Mouse (Mus musculus) midbrain, embryonic 12.5 days (tissue): ENCODE measurements at regions not wholly inside any gene's neighbourhood (a gene's known extent, or its start where the extent isn't known, plus 50 kb on each side); places are given as distances from the start of the nearest gene placed in this dataset.

Experiments used
- ATAC-seq: fragments of 200-750 bp; cut with Nextera tagmentation; 2 replicates; pipeline ENCODE4 v1.8.0; 2017; ENCODE audit warnings: low read depth, moderate TSS enrichment, moderate library complexity; ENCODE audit not compliant: low FRiP score
- H3K27ac ChIP-seq: fragments of 300-500 bp; sonication (generic); replicated peaks from 2 replicates; pipeline ENCODE4 v1.5.1; 2016; ENCODE audit warnings: mild to moderate bottlenecking
- H3K27me3 ChIP-seq: fragments of 300-500 bp; sonication (generic); 2 replicates; pipeline ENCODE4 v1.6.1; 2016; ENCODE audit warnings: mild to moderate bottlenecking
- H3K36me3 ChIP-seq: fragments of 300-500 bp; sonication (generic); 2 replicates; pipeline ENCODE4 v1.6.1; 2016
- H3K4me1 ChIP-seq: fragments of 300-500 bp; sonication (generic); 2 replicates; pipeline ENCODE4 v1.6.1; 2016
- H3K4me2 ChIP-seq: fragments of 300-500 bp; sonication (generic); replicated peaks from 2 replicates; pipeline ENCODE4 v1.6.1; 2016; ENCODE audit warnings: mild to moderate bottlenecking, moderate library complexity
- H3K4me3 ChIP-seq: fragments of 300-500 bp; sonication (generic); 2 replicates; pipeline ENCODE4 v1.5.1; 2016; ENCODE audit warnings: mild to moderate bottlenecking
- H3K9ac ChIP-seq: fragments of 300-500 bp; sonication (generic); replicated peaks from 2 replicates; pipeline ENCODE4 v1.6.1; 2016; ENCODE audit warnings: mild to moderate bottlenecking, moderate library complexity
- H3K9me3 ChIP-seq: fragments of 300-500 bp; sonication (generic); 2 replicates; pipeline ENCODE4 v1.6.1; 2016; ENCODE audit warnings: mild to moderate bottlenecking
- WGBS: fragments of 180-500 bp; shearing (Covaris S2); methylation state at CpG from one replicate; pipeline ENCODE4 v1.1.7; 2016; 5-methylcytosine and 5-hydroxymethylcytosine counted together

- Histone ChIP-seq H3K27ac (no peak overlapping the region), H3K9me3 (no peaks in the 10 kb centered on the region), H3K9ac (no peak overlapping the region), H3K36me3 (no peaks in the 10 kb centered on the region), H3K4me1 (no peaks in the 10 kb centered on the region), H3K4me3 (no peak overlapping the region), H3K27me3 (no peaks in the 10 kb centered on the region), H3K4me2 (no peak overlapping the region)
- no peak for ATAC-seq
- 86% methylated on average over 5 of the region's 5 CpGs for WGBS
Observed at GRCm38 (mm10) chr4:73542331-73542730, 65.3 kb upstream of the Gm11238 start.

- Histone ChIP-seq H3K27me3 (no peaks in the 10 kb centered on the region), H3K9ac (no peak overlapping the region), H3K9me3 (no peaks in the 10 kb centered on the region), H3K36me3 (no peaks in the 10 kb centered on the region), H3K4me3 (no peak overlapping the region), H3K4me2 (no peak overlapping the region), H3K27ac (no peak overlapping the region), H3K4me1 (no peaks in the 10 kb centered on the region)
- 80% methylated on average over 1 of the region's 1 CpGs for WGBS
- ATAC-seq, result no peak
Observed at GRCm38 (mm10) chr4:73531604-73532003, 76.1 kb upstream of the Gm11238 start.

- no peak overlapping the region for H3K27ac ChIP-seq
- H3K4me2 ChIP-seq, result no peak overlapping the region
- no peaks in the 10 kb centered on the region for H3K9me3 ChIP-seq
- no peak overlapping the region for H3K4me3 ChIP-seq
- ATAC-seq, result no peak
- H3K9ac ChIP-seq, result no peak overlapping the region
- no peaks in the 10 kb centered on the region for H3K27me3 ChIP-seq
- 74% methylated on average over 1 of the region's 1 CpGs for WGBS
- H3K4me1 ChIP-seq, result no peaks in the 10 kb centered on the region
- no peaks in the 10 kb centered on the region for H3K36me3 ChIP-seq
Observed at GRCm38 (mm10) chr4:73524579-73525208, 83.0 kb upstream of the Gm11238 start.

- Histone ChIP-seq H3K4me2 (no peak overlapping the region), H3K27me3 (no peaks in the 10 kb centered on the region), H3K9ac (no peak overlapping the region), H3K9me3 (no peaks in the 10 kb centered on the region), H3K4me1 (peaks cover 6% of the 10 kb centered on the region; the same call in 1 of the 2 replicates), H3K36me3 (no peaks in the 10 kb centered on the region), H3K27ac (no peak overlapping the region), H3K4me3 (no peak overlapping the region)
- ATAC-seq, result no peak
Observed at GRCm38 (mm10) chr4:73518742-73519384, 88.8 kb upstream of the Gm11238 start.

GRCm38 (mm10) chr4:73517559-73517958 is 90.1 kb upstream of the Gm11238 start:
- ATAC-seq, result no peak
- no peak overlapping the region for H3K4me2 ChIP-seq
- no peak overlapping the region for H3K27ac ChIP-seq
- no peaks in the 10 kb centered on the region for H3K9me3 ChIP-seq
- no peaks in the 10 kb centered on the region for H3K36me3 ChIP-seq
- H3K4me3 ChIP-seq, result no peak overlapping the region
- no peaks in the 10 kb centered on the region for H3K27me3 ChIP-seq
- no peak overlapping the region for H3K9ac ChIP-seq
- peaks cover 6% of the 10 kb centered on the region; the same call in 1 of the 2 replicates for H3K4me1 ChIP-seq

DNA sequence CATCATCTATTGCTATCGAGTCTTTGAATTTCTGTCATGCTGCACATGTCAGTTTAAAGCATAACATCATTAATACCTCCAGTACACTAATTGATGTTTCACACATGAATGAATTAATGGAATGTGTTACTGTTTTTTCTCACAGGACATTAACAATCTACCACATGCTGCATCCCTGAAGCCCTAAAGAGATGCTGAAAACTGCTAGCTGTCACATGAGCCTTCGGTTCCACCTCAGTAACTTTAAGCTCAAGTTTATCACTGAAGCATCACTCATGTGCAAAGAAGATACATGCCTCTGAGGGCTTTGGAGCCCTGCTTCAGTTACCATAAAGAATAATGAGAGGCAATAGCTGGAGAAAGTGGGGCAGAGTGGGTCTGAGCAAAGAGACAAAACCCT is 91.0 kb upstream of the Gm11238 start:
- H3K9me3 ChIP-seq, result no peaks in the 10 kb centered on the region
- no peak overlapping the region for H3K4me2 ChIP-seq
- no peaks in the 10 kb centered on the region for H3K27me3 ChIP-seq
- no peak overlapping the region for H3K27ac ChIP-seq
- no peak overlapping the region for H3K4me3 ChIP-seq
- 74% methylated on average over 2 of the region's 2 CpGs for WGBS
- no peaks in the 10 kb centered on the region for H3K36me3 ChIP-seq
- no peak for ATAC-seq
- no peak overlapping the region for H3K9ac ChIP-seq
- peaks cover 6% of the 10 kb centered on the region; the same call in 1 of the 2 replicates for H3K4me1 ChIP-seq

DNA sequence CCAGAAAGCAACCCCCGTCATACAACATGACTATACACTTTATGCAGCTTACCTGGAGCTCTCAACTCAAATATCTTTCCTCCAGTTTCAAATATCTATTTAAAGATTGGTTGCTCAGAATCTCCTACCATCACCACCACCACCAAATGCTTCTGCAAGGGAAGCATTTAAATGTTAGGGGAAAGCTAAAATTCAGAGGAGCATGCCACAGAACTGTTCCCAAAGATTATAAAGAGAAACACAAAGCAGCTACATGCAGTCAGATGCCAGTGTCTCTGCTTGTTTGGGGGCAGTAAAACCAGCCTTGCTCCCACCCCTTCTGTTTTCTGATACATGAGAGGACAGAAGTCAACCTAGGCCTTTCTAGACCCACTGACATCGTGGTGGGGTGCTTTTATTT is 100.8 kb upstream of the Gm11238 start:
- H3K4me3 ChIP-seq, result no peak overlapping the region
- no peak overlapping the region for H3K27ac ChIP-seq
- H3K9ac ChIP-seq, result no peak overlapping the region
- H3K4me2 ChIP-seq, result no peak overlapping the region
- no peaks in the 10 kb centered on the region for H3K27me3 ChIP-seq
- ATAC-seq, result no peak
- no peaks in the 10 kb centered on the region for H3K36me3 ChIP-seq
- no peaks in the 10 kb centered on the region for H3K4me1 ChIP-seq
- no peaks in the 10 kb centered on the region for H3K9me3 ChIP-seq
- WGBS, result 86% methylated on average over 2 of the region's 2 CpGs

GRCm38 (mm10) chr4:73489199-73489598 is 84.3 kb upstream of the Gm11487 start:
- no peaks in the 10 kb centered on the region for H3K27me3 ChIP-seq
- H3K9ac ChIP-seq, result no peak overlapping the region
- WGBS, result 75% methylated on average over 2 of the region's 2 CpGs
- ATAC-seq, result peak; percentile 27; the same call in 1 of the 2 replicates
- H3K36me3 ChIP-seq, result no peaks in the 10 kb centered on the region
- no peaks in the 10 kb centered on the region for H3K4me1 ChIP-seq
- no peak overlapping the region for H3K27ac ChIP-seq
- H3K9me3 ChIP-seq, result no peaks in the 10 kb centered on the region
- H3K4me3 ChIP-seq, result no peak overlapping the region
- H3K4me2 ChIP-seq, result no peak overlapping the region

DNA sequence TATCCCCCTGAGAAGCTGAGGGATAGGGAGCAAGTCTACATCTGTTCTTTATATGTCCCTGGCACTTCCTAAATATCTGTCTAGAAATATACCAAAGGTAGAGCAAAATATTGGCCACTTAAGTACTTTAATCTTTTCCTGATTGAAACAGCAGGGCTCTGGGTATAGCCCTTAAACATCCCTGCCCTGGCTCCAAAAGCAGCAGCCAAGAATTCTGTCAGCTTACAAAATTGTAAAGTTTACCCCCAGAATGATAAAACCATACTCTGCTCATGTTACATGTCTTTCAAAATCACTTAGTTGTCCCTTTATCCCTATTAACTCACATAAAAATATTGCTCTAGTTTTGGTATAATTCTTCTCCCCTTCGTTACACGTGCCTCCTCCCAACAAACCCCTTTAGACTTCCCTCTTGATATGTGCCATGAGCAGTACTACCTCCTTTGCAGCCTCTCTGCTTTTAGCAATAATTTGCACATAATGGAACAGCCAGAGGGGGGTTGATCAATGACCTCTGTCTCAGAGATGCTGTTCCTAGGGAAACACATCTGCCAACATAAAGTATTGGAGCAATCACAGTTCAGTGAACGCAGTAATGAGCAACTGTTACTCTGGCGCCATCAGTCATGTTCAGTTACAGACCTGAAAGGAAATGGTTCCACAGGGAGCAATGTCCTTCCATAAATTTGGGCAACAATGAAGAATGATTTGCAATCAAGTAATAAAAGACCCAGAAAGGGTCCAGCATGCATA is 83.6 kb upstream of the Gm11487 start:
- H3K4me2 ChIP-seq, result no peak overlapping the region
- no peak overlapping the region for H3K27ac ChIP-seq
- no peaks in the 10 kb centered on the region for H3K4me1 ChIP-seq
- 74% methylated on average over 4 of the region's 4 CpGs for whole genome bisulfite sequencing
- no peak overlapping the region for H3K4me3 ChIP-seq
- no peaks in the 10 kb centered on the region for H3K36me3 ChIP-seq
- H3K9ac ChIP-seq, result no peak overlapping the region
- H3K27me3 ChIP-seq, result no peaks in the 10 kb centered on the region
- ATAC-seq, result no peak
- no peaks in the 10 kb centered on the region for H3K9me3 ChIP-seq

DNA sequence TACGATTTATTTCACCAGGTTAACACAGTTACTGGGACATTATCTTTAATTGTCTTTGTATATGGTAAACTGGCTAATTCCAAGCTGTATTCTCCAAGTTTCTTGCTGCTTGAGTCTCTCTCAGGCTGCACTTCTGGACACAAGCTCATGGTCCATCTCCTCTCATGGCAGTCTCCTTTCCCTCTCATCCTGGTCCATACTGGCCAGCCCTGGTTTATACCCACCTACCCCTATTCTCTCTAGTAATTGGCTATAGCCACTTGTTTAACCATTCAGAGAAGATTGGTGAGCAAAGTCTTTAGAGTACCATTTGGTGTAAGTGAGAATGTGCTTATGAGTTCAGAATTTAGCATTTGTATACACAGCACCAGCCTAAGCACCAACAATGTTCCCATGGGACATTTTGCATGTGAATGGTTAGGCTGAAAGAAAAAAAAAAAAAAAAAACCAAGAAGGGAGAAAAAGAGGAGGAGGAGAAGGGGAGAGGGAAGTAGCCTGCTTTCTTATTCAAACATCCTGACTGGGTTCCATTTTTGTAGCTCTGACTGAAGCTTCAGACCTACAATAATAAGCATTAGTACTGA is 63.2 kb upstream of the Gm11487 start:
- no peak overlapping the region for H3K4me3 ChIP-seq
- H3K9ac ChIP-seq, result no peak overlapping the region
- no peak overlapping the region for H3K27ac ChIP-seq
- WGBS, result 87% methylated on average over 1 of the region's 1 CpGs
- H3K4me2 ChIP-seq, result no peak overlapping the region
- ATAC-seq, result no peak
- H3K4me1 ChIP-seq, result no peaks in the 10 kb centered on the region
- no peaks in the 10 kb centered on the region for H3K9me3 ChIP-seq
- H3K27me3 ChIP-seq, result no peaks in the 10 kb centered on the region
- H3K36me3 ChIP-seq, result no peaks in the 10 kb centered on the region
